Mouse (Mus musculus) G1E (cell line): ENCODE measurements around the gene Phyh. TPM values are rescaled to one million over a fixed set of nuclear protein-coding genes. Genes with fewer than 3 reads are reported as not detected.

Source experiments
- ATAC-seq: 2 replicates; pipeline ENCODE4 v1.8.0; 2016; ENCODE audit warnings: mild to moderate bottlenecking; ENCODE audit not compliant: insufficient number of reproducible peaks, poor library complexity, low FRiP score, severe bottlenecking; ENCODE audit errors: extremely low read depth
- DNase-seq: peaks from one replicate; pipeline ENCODE4 v3.0.0; 2012; ENCODE audit warnings: low spot score
- H3K27me3 ChIP-seq: 2 replicates; pipeline ENCODE4 v1.6.1; 2012; ENCODE audit warnings: mild to moderate bottlenecking, low read length, inconsistent platforms; ENCODE audit not compliant: insufficient read depth
- H3K36me3 ChIP-seq: replicated peaks from 2 replicates; pipeline ENCODE3; 2012; ENCODE audit warnings: mild to moderate bottlenecking, inconsistent platforms
- H3K4me1 ChIP-seq: 2 replicates; pipeline ENCODE4 v1.6.1; 2012; ENCODE audit warnings: low read depth, low read length, inconsistent platforms, mixed read lengths; ENCODE audit not compliant: insufficient read depth
- H3K4me3 ChIP-seq: 2 replicates; pipeline ENCODE4 v1.5.1; 2012; ENCODE audit warnings: low read depth, mild to moderate bottlenecking, inconsistent platforms, low read length, moderate library complexity, mixed read lengths
- H3K9me3 ChIP-seq: replicated peaks from 2 replicates; pipeline ENCODE4 v1.6.1; 2012; ENCODE audit warnings: inconsistent platforms
- CTCF ChIP-seq: IDR thresholded peaks from 2 replicates; pipeline ENCODE4 v1.5.1; 2012; ENCODE audit warnings: low read depth, low read length, inconsistent platforms, mixed read lengths
- GATA1 ChIP-seq: IDR thresholded peaks from 2 replicates; pipeline ENCODE4 v1.6.1; 2012; ENCODE audit warnings: borderline replicate concordance, low read length, inconsistent platforms, mixed read lengths
- GATA2 ChIP-seq: IDR thresholded peaks from 2 replicates; pipeline ENCODE4 v1.6.1; 2012; ENCODE audit warnings: low read depth, low read length, inconsistent platforms, borderline replicate concordance
- POLR2AphosphoS5 ChIP-seq: IDR thresholded peaks from 2 replicates; pipeline ENCODE4 v1.6.1; 2012; ENCODE audit warnings: low read depth, low read length, inconsistent platforms; ENCODE audit not compliant: insufficient replicate concordance
- TAL1 ChIP-seq: conservative IDR thresholded peaks from 2 replicates; pipeline ENCODE4 v1.6.1; 2012; ENCODE audit warnings: low read depth, low read length, inconsistent platforms, mixed read lengths
- polyA plus RNA-seq: library from polyadenylated mRNA; stranded (reverse); fragments of >175 nt; gene quantifications from 2 replicates; pipeline ENCODE4 v1.2.3, GENCODE M21; 2012
- total RNA-seq, 2 experiments: library from RNA; stranded (forward) in 1 of 2; stranded (reverse) in 1 of 2; fragments of 200-1000 nt in 1 of 2; fragments of >200 nt in 1 of 2; fragmentation: Nextera tagmentation in 1 of 2; gene quantifications; 2 replicates each; pipeline ENCODE4 v1.2.3; 2014 to 2017

The Phyh gene
- total and polyA plus RNA-seq, 3 experiments = 4.3 to 22.6 (median 20.2) TPM

DNA sequence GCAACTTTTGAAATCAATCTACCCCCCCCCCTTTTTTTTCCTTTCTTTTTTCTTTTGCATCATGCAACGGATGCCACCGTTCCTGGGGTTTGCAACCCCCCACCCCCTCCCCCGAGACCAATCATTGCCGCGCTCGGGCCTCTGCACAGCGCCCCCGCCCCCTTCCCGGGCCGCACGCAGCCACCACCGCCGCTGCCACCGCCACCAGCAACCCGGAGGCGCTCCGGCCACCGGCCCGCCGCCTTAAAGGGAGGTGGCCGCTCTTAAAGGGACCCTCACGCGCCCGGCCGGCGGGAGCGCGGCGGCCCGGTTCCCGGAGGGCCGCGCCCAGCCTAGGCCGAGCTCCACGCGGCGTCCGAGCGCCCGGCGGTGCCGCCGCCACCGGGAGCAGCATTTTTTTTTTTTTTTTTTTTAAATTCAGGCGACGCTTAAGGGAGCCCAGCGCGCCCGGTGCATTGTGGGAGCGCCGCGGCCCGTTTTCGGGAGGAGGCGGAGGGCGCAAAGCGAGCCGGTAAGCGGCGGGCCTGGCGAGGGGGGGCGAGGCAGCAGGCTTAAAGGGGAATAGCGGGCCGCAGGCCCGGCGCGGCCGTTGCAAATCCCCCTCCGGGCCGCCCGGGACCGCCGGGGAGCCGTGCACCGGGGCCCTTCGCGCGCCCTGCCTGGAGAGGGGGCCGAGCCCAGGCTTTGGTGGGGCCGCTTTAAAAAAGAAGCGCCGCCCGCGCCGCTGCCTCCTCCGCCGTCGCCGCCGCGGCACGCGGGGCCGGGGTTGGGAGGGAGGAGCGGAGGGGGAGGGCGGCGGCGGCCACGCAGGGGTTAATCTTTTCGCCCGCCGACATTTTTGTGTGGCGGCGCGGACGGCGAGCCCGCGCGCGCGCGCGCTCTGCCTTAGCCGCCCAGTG lies 37.2 kb upstream of the Phyh start, which contains the start of gene Sephs1:
TSS of gene Sephs1 (plus strand) at position 215 of the 899 bp plus-strand sequence.
- H3K9me3 ChIP-seq = no peaks in the 10 kb centered on the region
- DNase-seq (peak; percentile 76), ATAC-seq (peak; percentile 24; the same call in 1 of the 2 replicates)
- peaks cover 15% of the 10 kb centered on the region for H3K27me3 ChIP-seq
- H3K36me3 ChIP-seq = peaks cover 23% of the 10 kb centered on the region
- H3K4me3 ChIP-seq = peak within 1 kb of the TSS; percentile 88
- peaks cover 28% of the 10 kb centered on the region for H3K4me1 ChIP-seq
- TF ChIP-seq GATA2 = no peak
- no peak for TF ChIP-seq TAL1
- no peak for TF ChIP-seq GATA1
- no peak for TF ChIP-seq POLR2AphosphoS5
- TF ChIP-seq CTCF = no peak

DNA sequence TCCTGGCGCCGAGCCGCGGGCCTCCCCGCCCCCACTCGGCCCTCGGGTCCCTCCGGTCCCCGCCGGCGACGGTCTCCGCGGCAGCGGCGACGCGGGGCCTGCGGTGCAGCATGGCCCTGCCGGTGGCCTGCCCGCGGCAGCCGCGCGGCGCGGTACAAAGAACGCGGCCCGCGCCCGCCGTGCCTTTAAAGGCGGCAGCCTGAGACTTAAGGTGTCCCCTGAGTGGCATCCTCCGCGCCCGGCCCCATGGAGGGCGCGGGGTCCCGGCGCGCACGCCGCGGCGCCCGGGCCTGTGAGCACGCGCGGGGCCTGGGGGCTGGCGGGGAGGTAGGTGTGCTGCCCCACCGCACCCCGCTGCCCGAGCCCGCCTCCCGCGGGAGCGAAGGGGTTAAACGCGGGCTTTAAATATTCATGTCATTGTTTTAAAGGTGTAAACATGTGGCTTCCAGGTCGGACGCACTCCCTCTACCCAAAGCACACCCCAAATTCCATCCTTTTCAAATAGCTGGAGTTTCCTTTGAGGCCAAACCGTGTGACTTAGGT lies 36.5 kb upstream of the Phyh start:
- 0 out of 2 replicates have a peak, but pooled peaks have one; percentile 16 for ATAC-seq
- Histone ChIP-seq H3K27me3 (peaks cover 8% of the 10 kb centered on the region), H3K4me3 (peak overlapping the region; percentile 88), H3K36me3 (peaks cover 30% of the 10 kb centered on the region), H3K4me1 (peaks cover 28% of the 10 kb centered on the region), H3K9me3 (no peaks in the 10 kb centered on the region)
- TF ChIP-seq TAL1 (no peak), GATA2 (no peak), POLR2AphosphoS5 (no peak), GATA1 (no peak), CTCF (no peak)
- DNase-seq = peak; percentile 48

DNA sequence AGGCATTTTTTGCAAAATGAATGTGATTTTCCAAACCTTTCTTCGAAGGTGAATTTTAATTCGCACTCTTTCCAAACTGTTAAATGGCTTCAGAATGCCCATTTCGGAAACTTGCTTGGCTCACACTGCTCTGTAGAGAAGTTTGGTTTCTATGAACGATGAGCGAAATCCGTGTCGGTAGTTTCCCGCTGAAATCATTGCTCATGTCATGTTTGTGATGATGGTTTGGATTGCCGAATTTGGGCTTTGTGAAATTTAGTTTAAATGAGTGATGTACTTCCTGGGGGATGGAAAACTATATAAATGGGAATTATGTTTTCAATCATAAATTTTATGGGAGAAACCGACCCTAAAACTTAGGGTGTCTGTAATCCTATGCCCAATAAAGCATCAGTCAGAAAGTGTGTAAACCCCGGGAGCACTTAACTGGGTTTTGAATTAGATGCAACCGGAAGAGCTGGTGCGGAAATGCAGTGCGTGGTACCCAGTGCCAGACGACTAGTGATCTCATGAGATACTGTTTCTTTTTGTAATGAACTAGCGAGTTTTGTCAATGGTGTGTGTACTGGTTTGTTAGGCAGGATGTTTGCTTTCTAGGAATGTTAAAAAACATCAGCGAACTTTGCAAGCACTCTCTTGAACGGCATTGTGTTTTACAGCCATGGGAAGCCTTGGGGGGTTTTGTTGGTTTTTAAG lies 35.7 kb upstream of the Phyh start:
- DNase-seq (no peak), ATAC-seq (0 out of 2 replicates have a peak, but pooled peaks have one; percentile 16)
- no peak for TF ChIP-seq GATA2
- no peaks in the 10 kb centered on the region for H3K9me3 ChIP-seq
- H3K27me3 ChIP-seq = peaks cover 1% of the 10 kb centered on the region; the same call in 1 of the 2 replicates
- peaks cover 28% of the 10 kb centered on the region for H3K4me1 ChIP-seq
- H3K36me3 ChIP-seq = peaks cover 39% of the 10 kb centered on the region
- H3K4me3 ChIP-seq = peak overlapping the region; percentile 88

DNA sequence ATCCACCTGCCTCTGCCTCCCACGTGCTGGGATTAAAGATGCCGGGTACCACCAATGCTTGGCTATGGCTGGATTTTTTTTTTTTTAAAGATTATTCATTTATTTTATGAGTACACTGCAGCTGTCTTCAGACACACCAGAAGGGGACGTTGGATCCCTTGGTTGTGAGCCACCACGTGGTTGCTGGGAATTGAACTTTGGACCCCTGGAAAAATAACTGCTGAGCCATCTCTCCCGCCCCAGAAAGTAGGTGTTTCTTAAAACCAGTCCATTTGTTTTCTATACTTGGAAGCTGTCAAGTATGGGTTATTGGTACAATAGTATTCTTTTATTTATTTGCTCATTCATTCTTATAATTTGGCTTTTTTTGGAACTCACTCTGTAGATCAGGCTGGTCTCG lies 31.9 kb upstream of the Phyh start:
- Histone ChIP-seq H3K9me3 (no peaks in the 10 kb centered on the region), H3K27me3 (no peaks in the 10 kb centered on the region), H3K4me1 (peaks cover 25% of the 10 kb centered on the region), H3K36me3 (peaks cover 76% of the 10 kb centered on the region), H3K4me3 (no peak overlapping the region)
- DNase-seq = no peak
- ATAC-seq = no peak
- TF ChIP-seq GATA1 (no peak), POLR2AphosphoS5 (no peak), TAL1 (no peak), GATA2 (no peak), CTCF (no peak)

DNA sequence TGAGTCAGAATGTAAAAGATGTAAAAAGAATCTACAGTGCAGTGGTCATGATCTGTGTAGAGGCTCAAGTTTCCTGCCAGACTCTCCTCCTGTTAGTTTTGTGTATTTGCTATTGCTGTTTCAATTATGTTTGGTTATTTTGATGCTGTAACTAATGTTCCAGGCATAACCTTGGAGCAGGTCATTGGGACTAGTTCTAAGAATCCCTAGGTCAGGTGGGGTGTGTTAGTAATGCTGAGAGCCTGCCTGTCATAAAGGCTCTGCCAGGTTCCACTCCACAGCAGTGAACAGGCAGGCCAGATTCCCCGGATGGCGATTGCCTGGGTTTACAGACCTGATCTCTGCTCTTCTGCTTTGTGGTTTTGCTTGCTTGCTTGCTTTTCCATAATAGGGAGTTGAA lies 23.2 kb upstream of the Phyh start:
- no peak for TF ChIP-seq CTCF
- TF ChIP-seq GATA1 = no peak
- no peak for TF ChIP-seq TAL1
- no peak for TF ChIP-seq GATA2
- TF ChIP-seq POLR2AphosphoS5 = no peak
- H3K9me3 ChIP-seq = no peaks in the 10 kb centered on the region

DNA sequence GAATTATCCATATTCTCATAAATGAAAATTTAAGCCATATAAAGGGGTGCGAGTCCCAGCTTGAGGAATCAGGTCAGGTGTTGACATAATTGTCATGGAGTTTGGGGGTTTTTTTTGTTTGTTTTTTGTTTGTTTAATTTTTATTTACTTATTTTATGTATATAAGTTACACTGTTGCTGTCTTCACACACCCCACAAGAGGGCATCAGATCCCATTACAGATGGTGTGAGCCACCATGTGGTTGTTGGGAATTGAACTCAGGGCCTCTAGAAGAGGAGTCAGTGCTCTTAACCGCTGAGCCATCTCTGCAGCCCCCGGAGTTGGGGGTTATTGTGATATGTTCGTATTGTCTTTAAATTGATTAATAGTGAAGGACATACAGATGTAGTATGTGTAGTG lies 21.8 kb upstream of the Phyh start:
- H3K4me3 ChIP-seq = no peak overlapping the region
- H3K9me3 ChIP-seq = no peaks in the 10 kb centered on the region
- TF ChIP-seq POLR2AphosphoS5 = no peak
- TF ChIP-seq TAL1 = no peak
- TF ChIP-seq GATA2 = no peak
- TF ChIP-seq CTCF = no peak
- no peak for TF ChIP-seq GATA1
- peaks cover 89% of the 10 kb centered on the region for H3K36me3 ChIP-seq
- H3K4me1 ChIP-seq = no peaks in the 10 kb centered on the region; the same call in 1 of the 2 replicates
- DNase-seq (no peak), ATAC-seq (no peak)
- H3K27me3 ChIP-seq = no peaks in the 10 kb centered on the region

More for the DNA sequence above, 23.2 kb upstream of the Phyh start:
- no peaks in the 10 kb centered on the region; the same call in 1 of the 2 replicates for H3K4me1 ChIP-seq
- H3K4me3 ChIP-seq = no peak overlapping the region
- DNase-seq (no peak), ATAC-seq (no peak)
- peaks cover 89% of the 10 kb centered on the region for H3K36me3 ChIP-seq
- no peaks in the 10 kb centered on the region for H3K27me3 ChIP-seq
